Mouse (Mus musculus): ENCODE results near the gene 4921509C19Rik. TPM values are rescaled to one million over a fixed set of nuclear protein-coding genes. Genes with fewer than 3 reads are reported as not detected.
"Not testable (repeated sequence)": the region's sequence is repeated elsewhere in the genome, so short reads cannot be mapped to it uniquely, and the experiment has no call there.

The 4921509C19Rik gene
- total and polyA plus RNA-seq, 2 experiments from 2014 or later: not detected

GRCm38 (mm10) chr2:151500442-151501007 lies 24.6 kb upstream of the 4921509C19Rik start:
- Histone ChIP-seq H3K4me2 (ENCODE audit: low read depth) (no peak overlapping the region), H3K9ac (no peak overlapping the region), H3K27me3 (ENCODE audit: insufficient read depth, low read length) (no peaks in the 10 kb centered on the region), H3K4me3 (ENCODE audit: low read depth, low read length) (no peak overlapping the region), H3K36me3 (ENCODE audit: insufficient read depth) (peaks cover 72% of the 10 kb centered on the region), H3K4me1 (ENCODE audit: insufficient read depth) (no peaks in the 10 kb centered on the region), H3K9me3 (ENCODE audit: low read length) (no peaks in the 10 kb centered on the region), H3K27ac (ENCODE audit: low read depth, low read length) (no peak overlapping the region)
- 92% methylated on average over 6 of the region's 6 CpGs for whole genome bisulfite sequencing
- TF ChIP-seq CTCF (IDR thresholded peaks at IDR 0.05; ENCODE audit: low read depth): no peak
- ATAC-seq (no peak), DNase-seq (no peak)

- TF ChIP-seq CTCF (IDR thresholded peaks at IDR 0.05; ENCODE audit: low read depth): no peak
- H3K4me1 ChIP-seq (ENCODE audit: insufficient read depth): peaks cover 6% of the 10 kb centered on the region; the same call in 1 of the 2 replicates
- H3K4me3 ChIP-seq (ENCODE audit: low read depth, low read length): no peak overlapping the region
- H3K27me3 ChIP-seq (ENCODE audit: insufficient read depth, low read length): no peaks in the 10 kb centered on the region
- ATAC-seq (no peak), DNase-seq (no peak)
- WGBS: 24% methylated on average over 3 of the region's 3 CpGs
- no peaks in the 10 kb centered on the region for H3K9me3 ChIP-seq (ENCODE audit: low read length)
- no peak overlapping the region for H3K27ac ChIP-seq (ENCODE audit: low read depth, low read length)
- H3K36me3 ChIP-seq (ENCODE audit: insufficient read depth): peaks cover 52% of the 10 kb centered on the region
- H3K4me2 ChIP-seq (ENCODE audit: low read depth): no peak overlapping the region
- no peak overlapping the region for H3K9ac ChIP-seq
Observed at GRCm38 (mm10) chr2:151498358-151498757, 22.4 kb upstream of the 4921509C19Rik start.

GRCm38 (mm10) chr2:151494035-151494803 lies 18.3 kb upstream of the 4921509C19Rik start, which contains the start of gene Nsfl1c:
Gene Nsfl1c, plus strand, starts transcription at chr2:151494182.
- Histone ChIP-seq H3K9me3 (ENCODE audit: low read length) (no peaks in the 10 kb centered on the region), H3K4me3 (ENCODE audit: low read depth, low read length) (peak within 1 kb of the TSS; percentile 81), H3K9ac (peak within 1 kb of the TSS; percentile 84), H3K36me3 (ENCODE audit: insufficient read depth) (peaks cover 20% of the 10 kb centered on the region), H3K27ac (ENCODE audit: low read depth, low read length) (peak within 1 kb of the TSS; percentile 70; the same call in 1 of the 2 replicates), H3K4me1 (ENCODE audit: insufficient read depth) (peaks cover 6% of the 10 kb centered on the region; the same call in 1 of the 2 replicates), H3K27me3 (ENCODE audit: insufficient read depth, low read length) (no peaks in the 10 kb centered on the region), H3K4me2 (ENCODE audit: low read depth) (peak within 1 kb of the TSS; percentile 73)
- ATAC-seq (peak; percentile 100), DNase-seq (peak; percentile 99)
- peak; percentile 99 for TF ChIP-seq CTCF (IDR thresholded peaks at IDR 0.05; ENCODE audit: low read depth)
- under 1% methylated on average over 73 of the region's 73 CpGs for WGBS

GRCm38 (mm10) chr2:151486496-151486895 lies 10.5 kb upstream of the 4921509C19Rik start:
- no peak for TF ChIP-seq CTCF (IDR thresholded peaks at IDR 0.05; ENCODE audit: low read depth)
- no peak for ATAC-seq
- H3K9me3 ChIP-seq (ENCODE audit: low read length): no peaks in the 10 kb centered on the region
- no peak overlapping the region for H3K9ac ChIP-seq
- H3K4me2 ChIP-seq (ENCODE audit: low read depth): no peak overlapping the region
- no peaks in the 10 kb centered on the region for H3K4me1 ChIP-seq (ENCODE audit: insufficient read depth)
- no peak overlapping the region for H3K27ac ChIP-seq (ENCODE audit: low read depth, low read length)
- DNase-seq: no peak
- no peaks in the 10 kb centered on the region for H3K36me3 ChIP-seq (ENCODE audit: insufficient read depth)
- H3K27me3 ChIP-seq (ENCODE audit: insufficient read depth, low read length): no peaks in the 10 kb centered on the region
- no peak overlapping the region for H3K4me3 ChIP-seq (ENCODE audit: low read depth, low read length)

- not testable (repeated sequence) for H3K36me3 ChIP-seq (ENCODE audit: insufficient read depth); DNase-seq; ATAC-seq; H3K9ac ChIP-seq; H3K27ac ChIP-seq (ENCODE audit: low read depth, low read length); H3K9me3 ChIP-seq (ENCODE audit: low read length); H3K4me1 ChIP-seq (ENCODE audit: insufficient read depth); H3K27me3 ChIP-seq (ENCODE audit: insufficient read depth, low read length); H3K4me3 ChIP-seq (ENCODE audit: low read depth, low read length); H3K4me2 ChIP-seq (ENCODE audit: low read depth)
- 73% methylated on average over 4 of the region's 4 CpGs for WGBS
Observed at GRCm38 (mm10) chr2:151434971-151435370, 41.0 kb downstream of the 4921509C19Rik start.

- not testable (repeated sequence) for H3K9ac ChIP-seq; H3K9me3 ChIP-seq (ENCODE audit: low read length); H3K36me3 ChIP-seq (ENCODE audit: insufficient read depth); ATAC-seq; H3K27me3 ChIP-seq (ENCODE audit: insufficient read depth, low read length); H3K4me2 ChIP-seq (ENCODE audit: low read depth); DNase-seq; H3K4me3 ChIP-seq (ENCODE audit: low read depth, low read length); H3K4me1 ChIP-seq (ENCODE audit: insufficient read depth); H3K27ac ChIP-seq (ENCODE audit: low read depth, low read length)
- 61% methylated on average over 4 of the region's 4 CpGs for WGBS
Observed at GRCm38 (mm10) chr2:151434203-151434602, 41.8 kb downstream of the 4921509C19Rik start.

Other genes with a start within 250 kb of the 4921509C19Rik start
- 121 and 124 TPM in 2 replicates for gene Nsfl1c, start 18.0 kb upstream of the 4921509C19Rik start, total RNA-seq (2014; rRNA removed)
- gene Nsfl1c, start 18.0 kb upstream of the 4921509C19Rik start, polyA plus RNA-seq (2015; fragmentation: Nextera tagmentation; extraction: Ambion mirVana): 226 and 244 TPM in 2 replicates
- gene Fkbp1a, start 66.3 kb upstream of the 4921509C19Rik start, total RNA-seq (2014; rRNA removed): 67.3 and 70.1 TPM in 2 replicates
- gene Fkbp1a, start 66.3 kb upstream of the 4921509C19Rik start, polyA plus RNA-seq (2015; fragmentation: Nextera tagmentation; extraction: Ambion mirVana): 717 and 727 TPM in 2 replicates
- gene Sdcbp2, start 96.5 kb upstream of the 4921509C19Rik start, total RNA-seq (2014; rRNA removed): 0.90 and 1.1 TPM in 2 replicates
- 1.5 and 1.6 TPM in 2 replicates for gene Sdcbp2, start 96.5 kb upstream of the 4921509C19Rik start, polyA plus RNA-seq (2015; fragmentation: Nextera tagmentation; extraction: Ambion mirVana)
- gene Snph, start 156.4 kb upstream of the 4921509C19Rik start, total RNA-seq (2014; rRNA removed): 37.7 and 39.6 TPM in 2 replicates
- gene Snph, start 156.4 kb upstream of the 4921509C19Rik start, polyA plus RNA-seq (2015; fragmentation: Nextera tagmentation; extraction: Ambion mirVana): 12.8 and 18.3 TPM in 2 replicates
- gene Rad21l, start 192.4 kb upstream of the 4921509C19Rik start, total RNA-seq (2014; rRNA removed): 0.67 and 0.77 TPM in 2 replicates
- 0.12 and 0.16 TPM in 2 replicates for gene Rad21l, start 192.4 kb upstream of the 4921509C19Rik start, polyA plus RNA-seq (2015; fragmentation: Nextera tagmentation; extraction: Ambion mirVana)
- 22.9 and 30.6 TPM in 2 replicates for gene Tmem74b, start 225.9 kb upstream of the 4921509C19Rik start, total RNA-seq (2014; rRNA removed)
- 23.1 and 26.2 TPM in 2 replicates for gene Tmem74b, start 225.9 kb upstream of the 4921509C19Rik start, polyA plus RNA-seq (2015; fragmentation: Nextera tagmentation; extraction: Ambion mirVana)

Measured in forebrain, postnatal 0 days (tissue).